Comparison of ENCODE assay signal across 29 mouse cellular contexts in genomic region chr8:90844179-90844967, GRCm38 (mm10). TPM values are rescaled to one million over a fixed set of nuclear protein-coding genes. Genes with fewer than 3 reads are reported as not detected.
DNase-seq lines count a peak whose midpoint lies in the region; ATAC-seq and TF ChIP-seq lines count a peak whose summit lies in the region.
"Had no signal": no experiment of that assay in that cellular context is flagged by ENCODE, and none has a peak within 500 bp of the region (broad histone marks: within the 10 kb centered on the region; RNA-seq: fewer than 3 reads in every experiment).

No protein-coding gene starts in this region.

- no peak overlapping the region for H3K27ac ChIP-seq in hindbrain, embryonic 16.5 days (ENCODE audit: low read depth, low read length)
- H3K27ac ChIP-seq: embryonic facial prominence, embryonic 15.5 days; heart, embryonic 10.5 days; intestine, embryonic 15.5 days; layer of hippocampus, adult 2 months; limb, embryonic 12.5 days; midbrain, embryonic 12.5 days had no signal

- H3K27me3 ChIP-seq in hindbrain, embryonic 16.5 days (replicated peaks; ENCODE audit: control insufficient read depth, insufficient read depth, low read length): no peaks in the 10 kb centered on the region
- H3K27me3 ChIP-seq: embryonic facial prominence, embryonic 15.5 days; intestine, embryonic 15.5 days; limb, embryonic 12.5 days; midbrain, embryonic 12.5 days had no signal

- peak overlapping the region; percentile 9; the same call in 1 of the 2 replicates for H3K9ac ChIP-seq in hindbrain, embryonic 16.5 days (ENCODE audit: low read depth, low read length)
- H3K9ac ChIP-seq: embryonic facial prominence, embryonic 15.5 days; intestine, embryonic 15.5 days; limb, embryonic 12.5 days; liver, postnatal 0 days; midbrain, embryonic 12.5 days had no signal

- TF ChIP-seq CTCF in lung, adult 2 months (IDR thresholded peaks at IDR 0.05; ENCODE audit: insufficient read depth, low read length): no peak

- DNase-seq in cerebellum, adult 11 months: peak; percentile 24
- DNase-seq in cerebellum, postnatal 4 days (ENCODE audit: low spot score in 2 of 2): no peak
- peak; percentile 31 for DNase-seq in 416B (ENCODE audit: low read depth)
- peak; percentile 54 for DNase-seq in cerebellum, adult 9-10 months
- DNase-seq in urinary bladder, postnatal 4 days (ENCODE audit: low spot score in 2 of 2): no peak
- no peak for DNase-seq in lung, adult 2 months
- DNase-seq: adrenal gland, postnatal 25 days; gastrocnemius, postnatal 10 days; heart, postnatal 4 days; kidney, adult 8-10 months; kidney, postnatal 14 days; layer of hippocampus, postnatal 36 days; liver, postnatal 0 days; lung, postnatal 14 days; retina, postnatal 1 day; thymus, postnatal 25 days had no signal

- ATAC-seq in hindbrain, embryonic 16.5 days: no peak
- ATAC-seq: CD4-positive, CD25-positive, alpha-beta regulatory T cell, adult 4 months; forebrain, embryonic 14.5 days; intestine, embryonic 15.5 days; liver, postnatal 0 days had no signal

- no peaks in the 10 kb centered on the region for H3K36me3 ChIP-seq in hindbrain, embryonic 16.5 days (ENCODE audit: control insufficient read depth, insufficient read depth, low read length)
- H3K36me3 ChIP-seq: heart, embryonic 10.5 days; intestine, embryonic 15.5 days; midbrain, embryonic 12.5 days had no signal

- TF ChIP-seq POLR2A in lung, adult 2 months (IDR thresholded peaks at IDR 0.05; ENCODE audit: borderline replicate concordance, extremely low read depth, low read depth, low read length): no peak

- H3K4me3 ChIP-seq in hindbrain, embryonic 16.5 days (ENCODE audit: low read length): no peak overlapping the region
- H3K4me3 ChIP-seq in lung, adult 2 months (replicated peaks; ENCODE audit: extremely low read depth, low read depth, low read length): no peak overlapping the region
- H3K4me3 ChIP-seq: embryonic facial prominence, embryonic 15.5 days; heart, embryonic 10.5 days; intestine, embryonic 15.5 days; layer of hippocampus, adult 2 months; limb, embryonic 12.5 days; midbrain, embryonic 12.5 days had no signal

- WGBS in hindbrain, embryonic 16.5 days: 74% methylated on average over 9 of the region's 9 CpGs
- WGBS in lung, adult 2 months: 67% methylated on average over 9 of the region's 9 CpGs

- peaks cover 4% of the 10 kb centered on the region for H3K4me1 ChIP-seq in hindbrain, embryonic 16.5 days (ENCODE audit: control insufficient read depth, insufficient read depth, low read depth, low read length)
- H3K4me1 ChIP-seq in lung, adult 2 months (ENCODE audit: control insufficient read depth, insufficient read depth, low read length): peaks cover 3% of the 10 kb centered on the region

- H3K4me2 ChIP-seq in hindbrain, embryonic 16.5 days (ENCODE audit: low read length): no peak overlapping the region
- H3K4me2 ChIP-seq: embryonic facial prominence, embryonic 15.5 days; intestine, embryonic 15.5 days; limb, embryonic 12.5 days; liver, embryonic 11.5 days; midbrain, embryonic 12.5 days had no signal

- no peaks in the 10 kb centered on the region for H3K9me3 ChIP-seq in hindbrain, embryonic 16.5 days (ENCODE audit: control insufficient read depth, low read length)
- H3K9me3 ChIP-seq: embryonic facial prominence, embryonic 15.5 days; heart, embryonic 10.5 days; intestine, embryonic 15.5 days; limb, embryonic 12.5 days; midbrain, embryonic 12.5 days had no signal

RNA-seq across cellular contexts. Expression of gene Chd9, which starts 16.2 kb away (rescaled TPM):
- 97.1 and 101 TPM in 2 replicates for polyA plus RNA-seq in hindbrain, embryonic 16.5 days (2015; fragmentation: Nextera tagmentation; extraction: Ambion mirVana)
- polyA plus RNA-seq in lung, adult 2 months (2012; rRNA removed): 93.5 and 129 TPM in 2 replicates

RNA-seq across cellular contexts. Expression of gene Gm19935, which starts 27.2 kb away (rescaled TPM):
- polyA plus RNA-seq in hindbrain, embryonic 16.5 days (2015; fragmentation: Nextera tagmentation; extraction: Ambion mirVana): 3.1 and 5.1 TPM in 2 replicates
- 4.6 and 10.3 TPM in 2 replicates for polyA plus RNA-seq in lung, adult 2 months (2012; rRNA removed)
- polyA plus RNA-seq: CD4-positive, CD25-positive, alpha-beta regulatory T cell, adult 4 months; heart, embryonic 10.5 days; limb, embryonic 12.5 days; liver, embryonic 11.5 days; liver, postnatal 0 days; midbrain, embryonic 12.5 days; neural tube, embryonic 11.5 days; spleen, adult 2 months; stomach, embryonic 14.5 days had no signal

Comparison
In these comparisons a context has a peak if more than half of its experiments do, and no peak if none do; other contexts are left out.
1. DNase-seq: peak in cerebellum, adult 11 months (single experiment), 416B (single experiment) and cerebellum, adult 9-10 months (single experiment); none in cerebellum, postnatal 4 days (0 of 2), urinary bladder, postnatal 4 days (0 of 2) and lung, adult 2 months (single experiment).